Mouse (Mus musculus) limb, embryonic 15.5 days (tissue): Measurements from ENCODE around the gene Csrp1. TPM values are rescaled to one million over a fixed set of nuclear protein-coding genes. Genes with fewer than 3 reads are reported as not detected.
A peak's percentile ranks its signal among the peaks of the same experiment; 100 is the strongest.

Source experiments
- ATAC-seq: fragments of 200-750 bp; cut with Nextera tagmentation; 2 replicates; pipeline ENCODE4 v1.8.0; 2017; ENCODE audit warnings: low read depth, moderate TSS enrichment; ENCODE audit not compliant: insufficient number of reproducible peaks, low FRiP score, low TSS enrichment
- H3K27ac ChIP-seq: fragments of 300-500 bp; sonication (generic); 2 replicates; pipeline ENCODE4 v1.5.1; 2015; ENCODE audit warnings: moderate library complexity, mild to moderate bottlenecking, inconsistent platforms
- H3K27me3 ChIP-seq: fragments of 300-500 bp; sonication (generic); 2 replicates; pipeline ENCODE4 v1.6.1; 2015; ENCODE audit warnings: inconsistent platforms
- H3K36me3 ChIP-seq: fragments of 300-500 bp; sonication (generic); 2 replicates; pipeline ENCODE4 v1.6.1; 2015; ENCODE audit warnings: inconsistent platforms
- H3K4me1 ChIP-seq: fragments of 300-500 bp; sonication (generic); 2 replicates; pipeline ENCODE4 v1.6.1; 2015; ENCODE audit warnings: inconsistent platforms
- H3K4me2 ChIP-seq: fragments of 300-500 bp; sonication (generic); 2 replicates; pipeline ENCODE4 v1.6.1; 2015; ENCODE audit warnings: mild to moderate bottlenecking, inconsistent platforms
- H3K4me3 ChIP-seq: fragments of 300-500 bp; sonication (generic); 2 replicates; pipeline ENCODE4 v1.5.1; 2015; ENCODE audit warnings: mild to moderate bottlenecking, inconsistent platforms
- H3K9ac ChIP-seq: fragments of 300-500 bp; sonication (generic); 2 replicates; pipeline ENCODE4 v1.6.1; 2015; ENCODE audit warnings: inconsistent platforms
- H3K9me3 ChIP-seq: fragments of 300-500 bp; sonication (generic); 2 replicates; pipeline ENCODE4 v1.6.1; 2016; ENCODE audit warnings: inconsistent platforms
- WGBS: fragments of 180-500 bp; shearing (Covaris S2); methylation state at CpG from one replicate; pipeline ENCODE4 v1.1.7; 2015; 5-methylcytosine and 5-hydroxymethylcytosine counted together
- polyA plus RNA-seq: library from polyadenylated mRNA; unstranded; fragments of >200 nt; fragmentation: Nextera tagmentation; extraction: Ambion mirVana; gene quantifications from 2 replicates; pipeline ENCODE4 v1.2.1, GENCODE M21; 2015

The Csrp1 gene
- polyA plus RNA-seq, 1 experiment from 2014 or later, result 104 TPM

DNA sequence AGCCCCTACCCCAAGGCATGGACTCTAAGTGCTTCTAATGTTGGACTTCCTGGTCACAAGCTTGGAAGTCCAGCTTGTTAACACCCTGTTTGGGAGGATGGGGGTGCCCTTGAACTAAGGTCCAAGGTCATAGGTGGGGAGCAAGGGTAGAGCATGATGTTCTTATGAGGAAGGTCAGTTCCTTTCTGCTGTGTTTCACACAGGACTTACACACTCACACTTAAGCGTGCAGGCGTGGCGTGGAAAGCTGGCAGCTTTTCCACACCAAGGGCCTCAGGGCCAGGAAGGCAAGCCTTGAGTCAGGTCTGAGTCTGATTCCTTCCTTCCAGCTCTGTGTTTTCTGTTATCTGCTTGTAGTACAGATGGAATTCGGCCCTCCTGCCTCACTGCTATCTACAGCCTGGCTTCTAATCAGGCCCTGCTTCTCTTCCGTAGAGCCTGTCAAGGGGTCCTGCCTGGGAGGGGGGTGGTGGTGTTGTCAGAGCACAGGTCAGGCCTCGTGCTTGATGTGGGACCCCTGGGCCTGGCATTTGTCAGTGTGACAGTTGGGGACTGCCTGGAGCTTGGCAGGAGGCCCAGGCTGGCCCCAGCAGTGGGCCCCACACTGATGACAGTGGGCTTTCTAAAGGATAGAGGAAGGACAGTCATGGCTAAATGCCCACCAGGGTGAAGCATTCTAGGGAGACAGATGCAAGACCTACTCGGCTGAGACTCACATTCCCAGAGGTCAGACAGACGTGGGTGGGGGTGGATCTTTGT lies 80.5 kb downstream of the Csrp1 start:
- Histone ChIP-seq H3K27me3 (no peaks in the 10 kb centered on the region), H3K4me3 (0 out of 2 replicates have a peak overlapping the region, but pooled peaks have one; percentile 13), H3K4me2 (no peak overlapping the region), H3K27ac (peak overlapping the region; percentile 27), H3K4me1 (peaks cover 16% of the 10 kb centered on the region), H3K36me3 (no peaks in the 10 kb centered on the region), H3K9ac (0 out of 2 replicates have a peak overlapping the region, but pooled peaks have one; percentile 2), H3K9me3 (no peaks in the 10 kb centered on the region)
- ATAC-seq, result peak; percentile 79
- WGBS, result 38% methylated on average over 8 of the region's 8 CpGs

Other genes starting within 250 kb of the Csrp1 start
- gene Nav1, start 112.8 kb upstream of the Csrp1 start, polyA plus RNA-seq, result 10.4 and 10.6 TPM in 2 replicates
- gene Phlda3, start 46.1 kb downstream of the Csrp1 start, polyA plus RNA-seq, result 96.2 and 105 TPM in 2 replicates
- 231 and 577 TPM in 2 replicates for gene Tnni1, start 59.4 kb downstream of the Csrp1 start, polyA plus RNA-seq
- 63.8 and 67.8 TPM in 2 replicates for gene Lad1, start 98.5 kb downstream of the Csrp1 start, polyA plus RNA-seq
- gene Tnnt2, start 116.3 kb downstream of the Csrp1 start, polyA plus RNA-seq, result 87.0 and 226 TPM in 2 replicates
- 72.6 and 89.7 TPM in 2 replicates for gene Pkp1, start 199.1 kb downstream of the Csrp1 start, polyA plus RNA-seq